Mouse (Mus musculus) bone marrow macrophage, adult 2 months (primary cell): ENCODE measurements around the gene Zfp87. TPM values are rescaled to one million over a fixed set of nuclear protein-coding genes. Genes with fewer than 3 reads are reported as not detected.

Experiments used
- H3K27ac ChIP-seq: 2 replicates; pipeline ENCODE4 v1.5.1; 2012; ENCODE audit warnings: low read depth, low read length; ENCODE audit not compliant: insufficient read depth
- H3K4me1 ChIP-seq: 2 replicates; pipeline ENCODE4 v1.6.1; 2012; ENCODE audit warnings: low read length; ENCODE audit not compliant: control insufficient read depth, insufficient read depth
- H3K4me3 ChIP-seq: 2 replicates; pipeline ENCODE4 v1.5.1; 2012; ENCODE audit warnings: mild to moderate bottlenecking, low read length, moderate library complexity; ENCODE audit not compliant: insufficient read depth
- CTCF ChIP-seq: IDR thresholded peaks from 2 replicates; pipeline ENCODE4 v1.5.1; 2012; ENCODE audit warnings: low read depth, mild to moderate bottlenecking, low read length, moderate library complexity
- POLR2A ChIP-seq: IDR thresholded peaks from 2 replicates; pipeline ENCODE4 v1.6.1; 2012; ENCODE audit warnings: mild to moderate bottlenecking, low read depth, low read length, borderline replicate concordance
- polyA plus RNA-seq: library from polyadenylated mRNA; stranded (reverse); fragments of >200 nt; gene quantifications from 2 replicates; pipeline ENCODE4 v1.2.4, GENCODE M21; 2012; ENCODE audit not compliant: missing spikeins, insufficient read depth, insufficient read length

Gene Zfp87
- polyA plus RNA-seq = 21.8 and 22.7 TPM in 2 replicates

DNA sequence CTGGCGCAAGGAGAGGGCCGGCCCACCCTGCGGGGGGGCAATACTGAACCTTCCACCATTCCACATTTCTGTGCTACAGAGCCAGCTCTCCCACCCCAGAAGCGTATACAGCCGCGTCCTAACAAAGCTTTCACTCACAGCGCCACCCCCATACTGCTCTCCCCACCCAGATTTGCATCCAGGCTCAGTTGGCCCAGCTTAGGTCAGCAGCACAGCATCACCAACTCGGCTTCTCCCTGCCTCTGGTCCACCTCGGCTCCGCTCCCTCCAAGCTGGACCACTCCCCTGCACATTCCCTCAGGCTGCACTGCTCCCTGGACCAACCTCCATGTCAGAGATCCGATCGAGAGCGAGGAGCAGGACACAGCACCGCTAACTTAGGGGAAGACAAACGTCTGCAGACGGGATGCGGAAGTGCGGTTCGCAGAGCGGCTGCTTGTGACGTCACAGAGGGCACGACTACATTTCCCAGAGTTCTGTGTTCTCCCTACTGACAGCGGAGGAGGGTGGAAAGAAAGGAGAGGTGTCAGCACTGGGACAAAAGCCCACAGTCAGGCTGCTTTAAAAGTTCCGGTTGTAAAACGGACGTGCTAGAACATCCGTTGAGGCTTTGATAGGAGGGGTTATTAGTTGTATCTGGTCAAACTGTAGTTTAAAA, at the start of gene Zfp87, which contains the start of gene Gm26965:
Gene Zfp87 (minus strand): TSS at position 425 of the 658 bp plus-strand sequence.
Gene Gm26965 (minus strand): TSS at position 399 of the 658 bp plus-strand sequence.
- peak within 1 kb of the TSS; percentile 75 for H3K27ac ChIP-seq
- peaks cover 22% of the 10 kb centered on the region for H3K4me1 ChIP-seq
- no peak for TF ChIP-seq POLR2A
- TF ChIP-seq CTCF = no peak
- peak within 1 kb of the TSS; percentile 84 for H3K4me3 ChIP-seq

DNA sequence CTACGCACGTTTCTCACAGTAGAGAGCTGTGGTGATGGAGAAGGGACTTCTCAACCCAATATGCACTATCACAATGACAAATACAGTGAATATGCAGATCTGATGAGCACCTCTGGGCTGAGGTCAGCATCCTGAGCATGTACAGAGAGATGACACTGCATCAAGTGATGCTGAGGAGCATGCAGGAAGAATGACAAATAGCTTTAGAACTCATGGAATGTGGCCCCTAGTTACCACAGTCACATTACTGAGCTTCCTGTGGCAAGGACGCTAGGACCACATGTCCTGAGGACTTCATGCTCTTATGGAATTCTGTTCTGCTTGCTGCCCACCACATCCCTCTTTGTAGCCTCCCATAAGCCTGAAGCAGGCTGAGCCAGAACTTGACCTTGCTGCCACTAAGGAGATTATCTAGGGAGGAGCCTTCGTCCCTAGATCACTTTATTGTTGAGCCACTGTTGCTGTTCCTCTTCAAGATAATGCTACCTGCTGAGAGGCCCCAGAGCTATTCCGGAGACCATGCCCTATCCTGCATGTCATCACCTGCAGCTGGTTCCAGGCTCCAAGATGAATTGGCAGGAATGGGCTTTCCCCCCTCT, 46.7 kb upstream of the Zfp87 start:
- TF ChIP-seq POLR2A = no peak
- no peak for TF ChIP-seq CTCF
- Histone ChIP-seq H3K4me3 (no peak overlapping the region), H3K27ac (no peak overlapping the region), H3K4me1 (no peaks in the 10 kb centered on the region)

DNA sequence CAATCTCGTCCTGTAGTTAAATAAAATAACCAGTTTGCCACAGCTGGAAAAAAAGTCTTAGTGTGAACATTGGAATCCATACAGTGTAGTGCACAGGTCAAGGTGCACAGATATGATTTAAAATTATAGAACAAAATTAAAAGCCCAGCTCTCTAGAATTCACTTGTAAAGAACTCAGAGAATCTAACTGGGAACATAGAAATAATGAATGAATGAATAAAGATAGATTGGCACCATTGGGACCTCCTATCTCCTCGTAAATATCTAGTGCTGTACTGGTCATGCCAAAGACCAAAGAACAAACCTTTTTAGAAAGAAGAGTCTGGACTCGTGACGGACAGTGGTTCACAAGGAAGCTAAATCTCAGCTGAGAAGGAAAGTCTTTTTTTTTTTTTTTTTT, 27.8 kb upstream of the Zfp87 start, which contains the start of gene Zfp748:
Gene Zfp748 (minus strand): TSS at position 101 of the 400 bp plus-strand sequence.
- no peak for TF ChIP-seq POLR2A
- no peak for TF ChIP-seq CTCF
- Histone ChIP-seq H3K4me1 (peaks cover 3% of the 10 kb centered on the region), H3K27ac (peak within 1 kb of the TSS; percentile 84), H3K4me3 (peak within 1 kb of the TSS; percentile 99)

DNA sequence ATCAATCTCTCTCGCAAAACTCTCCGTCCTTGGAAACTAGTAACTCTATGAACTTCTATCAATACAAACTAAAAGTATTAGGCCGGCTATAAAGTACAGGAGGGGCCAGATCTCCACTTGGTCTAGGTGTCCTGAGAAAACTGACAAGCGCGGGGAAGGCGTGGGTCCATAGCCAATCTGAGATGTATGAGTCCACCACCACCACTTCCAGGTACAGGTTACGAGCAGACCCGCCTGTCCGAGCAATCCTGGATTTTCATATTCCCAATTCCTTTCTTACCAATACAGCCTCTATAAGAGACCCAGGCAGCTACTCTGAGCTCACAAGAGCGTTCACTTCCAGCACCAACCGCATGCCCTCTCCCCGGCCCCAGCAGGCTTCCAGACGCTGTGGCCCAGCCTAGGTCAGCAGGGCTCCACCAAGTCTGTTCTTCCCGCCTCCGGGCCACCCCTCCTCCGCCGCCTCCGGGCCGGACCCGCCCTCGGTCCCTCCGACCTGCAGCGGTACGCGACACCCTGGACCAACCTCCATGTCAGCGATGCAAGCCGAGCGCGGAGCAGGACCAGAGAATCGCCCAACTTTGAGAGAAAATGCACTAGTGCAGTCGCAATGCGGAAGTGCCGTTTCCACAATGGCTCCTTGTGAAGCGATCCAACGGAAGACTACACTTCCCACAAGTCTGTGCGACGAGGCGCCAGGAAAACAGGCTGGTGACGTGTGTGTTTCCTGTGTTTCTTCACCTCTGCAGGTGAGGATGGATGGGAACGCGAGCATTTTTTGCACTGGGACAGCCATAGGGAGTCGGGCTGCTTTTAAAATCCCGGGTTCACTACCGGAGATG, 26.7 kb upstream of the Zfp87 start:
- TF ChIP-seq POLR2A (no peak), CTCF (no peak)
- peak overlapping the region; percentile 84 for H3K27ac ChIP-seq

DNA sequence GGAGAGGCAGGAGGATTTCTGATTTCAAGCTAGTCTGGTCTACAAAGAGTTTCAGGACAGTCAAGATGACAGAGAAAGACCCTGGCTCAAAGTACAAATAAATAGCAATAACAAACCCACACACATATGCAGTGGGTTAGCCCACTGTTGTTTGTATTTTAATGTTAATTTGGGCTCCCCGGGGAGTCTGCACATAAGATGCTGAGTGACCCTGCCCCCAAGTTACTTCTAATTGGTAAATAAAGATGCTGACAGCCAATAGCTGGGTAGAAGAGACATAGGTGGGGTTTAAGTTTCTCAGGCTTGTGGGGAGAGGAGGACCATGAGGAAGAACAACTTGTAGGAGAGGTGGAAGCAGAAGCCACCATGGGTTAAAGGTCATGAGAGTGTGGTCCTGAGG, 20.0 kb upstream of the Zfp87 start:
- TF ChIP-seq POLR2A = no peak
- H3K4me3 ChIP-seq = no peak overlapping the region
- H3K27ac ChIP-seq = no peak overlapping the region
- no peaks in the 10 kb centered on the region for H3K4me1 ChIP-seq

More for the DNA sequence above, 26.7 kb upstream of the Zfp87 start:
- Histone ChIP-seq H3K4me3 (peak overlapping the region; percentile 99), H3K4me1 (peaks cover 3% of the 10 kb centered on the region)

DNA sequence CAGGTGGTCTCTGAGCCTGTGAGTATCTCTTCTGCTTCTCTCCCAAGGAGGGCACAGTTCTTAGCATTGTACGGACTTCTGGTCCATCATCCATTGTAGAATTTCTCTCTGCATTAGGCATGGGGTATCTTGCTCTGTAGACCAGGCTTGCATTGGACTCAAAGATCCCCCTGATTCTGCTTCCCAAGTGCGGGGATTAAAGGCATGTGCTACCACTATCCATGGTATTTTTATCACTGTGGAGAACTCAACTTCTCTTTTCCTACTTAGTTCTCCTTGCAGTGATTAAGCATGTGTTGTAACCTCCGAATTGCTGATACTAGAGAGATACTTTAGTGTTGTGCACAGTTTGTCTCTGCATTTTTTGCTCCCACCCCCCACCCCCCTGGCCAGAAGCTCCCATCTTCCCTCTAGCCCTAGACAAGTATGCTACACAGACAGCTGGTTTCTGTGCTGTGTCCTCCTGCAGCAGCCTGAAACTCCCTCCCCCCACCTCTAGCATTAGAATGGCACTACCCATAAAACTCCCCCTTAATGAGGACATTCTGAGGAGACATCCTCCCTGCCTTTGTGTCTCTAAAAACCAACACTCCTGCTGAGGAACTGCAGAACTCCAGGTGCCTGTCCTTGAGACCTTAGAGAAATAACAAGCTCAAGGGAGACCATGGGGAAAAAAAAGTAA, 1.2 kb upstream of the Zfp87 start:
- Histone ChIP-seq H3K4me1 (peaks cover 22% of the 10 kb centered on the region), H3K27ac (peak overlapping the region; percentile 75), H3K4me3 (no peak overlapping the region)
- TF ChIP-seq CTCF = no peak

DNA sequence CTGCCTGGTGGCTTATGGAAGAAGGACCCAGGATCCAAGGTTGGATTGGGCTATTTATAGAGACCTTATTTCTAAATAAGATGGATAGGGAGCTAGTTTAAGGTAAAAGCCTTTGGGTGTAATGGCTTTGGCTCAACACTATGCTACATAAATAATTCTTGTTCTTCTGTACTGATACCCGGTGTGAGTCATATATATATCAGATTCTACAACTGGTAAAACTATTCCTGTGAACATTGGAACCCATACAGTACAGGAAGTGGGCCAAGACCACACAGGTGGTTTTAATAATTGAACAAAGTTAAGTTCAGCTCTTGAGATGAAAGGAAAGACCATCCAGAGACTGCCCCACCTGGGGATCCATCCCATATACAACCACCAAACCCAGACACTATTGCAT, 25.1 kb downstream of the Zfp87 start:
- no peak overlapping the region for H3K27ac ChIP-seq
- TF ChIP-seq CTCF (no peak), POLR2A (no peak)
- peaks cover 5% of the 10 kb centered on the region for H3K4me1 ChIP-seq
- H3K4me3 ChIP-seq = no peak overlapping the region

DNA sequence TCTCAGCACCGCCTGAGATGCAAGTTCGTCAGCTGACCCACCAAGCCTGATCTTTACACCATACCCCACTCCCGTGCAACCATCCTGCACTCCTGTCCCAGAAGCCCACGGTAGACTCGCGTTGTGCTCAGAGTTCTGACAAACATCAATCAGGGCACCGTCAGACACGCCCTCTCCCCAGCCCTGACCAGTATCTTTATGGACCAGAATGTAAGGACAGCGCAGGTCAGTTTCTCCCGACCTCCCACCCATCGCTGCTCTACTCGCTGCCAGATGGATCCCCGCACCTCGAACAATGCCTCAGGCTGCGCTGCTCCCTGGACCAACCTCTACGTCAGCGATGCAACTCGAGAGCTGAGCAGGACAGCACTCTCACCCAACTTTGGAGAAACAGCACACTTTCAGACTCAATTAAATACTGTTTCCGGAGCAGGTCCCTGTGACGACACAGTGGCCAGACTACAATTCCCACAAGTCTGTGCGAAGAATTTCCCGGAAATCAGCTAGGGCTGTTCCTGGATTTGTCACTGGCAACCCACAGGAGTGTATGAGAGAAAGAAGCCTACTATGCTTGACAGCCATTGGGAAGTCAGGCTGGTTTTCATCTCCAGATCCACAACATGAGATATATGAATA, 25.8 kb downstream of the Zfp87 start, which contains the start of gene Zfp58:
Gene Zfp58 (minus strand): TSS at position 472 of the 636 bp plus-strand sequence.
- no peak within 1 kb of the TSS for H3K27ac ChIP-seq
- TF ChIP-seq CTCF (no peak), POLR2A (no peak)
- H3K4me1 ChIP-seq = peaks cover 5% of the 10 kb centered on the region
- H3K4me3 ChIP-seq = peak within 1 kb of the TSS; percentile 72

DNA sequence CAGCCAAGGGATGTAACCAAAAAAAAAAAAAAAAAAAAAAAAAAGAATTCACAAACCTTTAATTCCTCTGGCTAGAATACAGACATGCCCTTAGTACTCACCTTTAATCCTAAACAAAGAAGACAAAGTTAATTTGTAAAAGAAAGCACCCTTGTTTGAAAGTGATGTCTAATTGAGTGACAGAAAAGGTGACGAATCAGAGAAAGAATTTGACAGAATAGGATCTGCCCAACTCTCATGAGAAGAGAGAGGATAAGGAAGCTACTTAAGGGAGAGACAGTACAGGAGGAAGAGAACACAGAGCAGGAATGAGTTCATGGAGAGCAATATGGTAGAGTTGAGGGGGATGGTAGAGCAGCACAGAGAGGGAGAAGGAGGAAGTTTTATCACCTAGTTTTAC, 30.3 kb downstream of the Zfp87 start:
- Histone ChIP-seq H3K4me1 (peaks cover 5% of the 10 kb centered on the region), H3K27ac (no peak overlapping the region), H3K4me3 (no peak overlapping the region)
- TF ChIP-seq POLR2A (no peak), CTCF (no peak)
